Mouse (Mus musculus): Measurements from ENCODE around the gene Bcr.

Bcr gene

DNA sequence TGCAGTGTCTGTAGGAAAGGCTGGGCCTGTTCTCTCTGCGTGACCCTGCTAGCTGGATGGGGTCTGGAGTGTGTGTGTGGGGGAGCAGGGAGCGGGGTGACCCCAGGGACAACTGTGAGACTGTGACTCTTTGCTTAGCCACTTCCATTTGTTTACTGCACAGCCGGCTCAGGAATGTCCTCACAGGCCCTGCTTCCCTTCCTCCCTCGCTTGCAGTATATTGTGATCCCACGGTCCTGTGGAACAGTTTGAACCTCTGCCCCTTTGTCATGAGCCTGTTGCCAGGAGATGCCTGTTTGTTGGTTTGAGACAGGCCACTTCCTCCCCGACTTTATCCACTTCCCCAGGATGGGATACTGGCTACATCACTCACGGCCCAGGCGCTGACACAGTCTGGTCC, 116.1 kb downstream of the Bcr start:
- in situ Hi-C loops (cut with MboI, MseI), result loop anchor here (5.0 kb wide), 1 partner anchor 261 kb away; no protein-coding TSS in a partner anchor

- in situ Hi-C loops (cut with MboI, MseI), result loop anchor here (5.0 kb wide), 1 partner anchor 258 kb away; no protein-coding TSS in a partner anchor
Observed at GRCm38 (mm10) chr10:75178911-75179310, 118.5 kb downstream of the Bcr start.

- in situ Hi-C loops (cut with MboI, MseI), result loop anchor here (5.0 to 10.0 kb wide), 2 partner anchors 63 to 305 kb away; no protein-coding TSS in a partner anchor
Observed at GRCm38 (mm10) chr10:75182151-75182774, 121.9 kb downstream of the Bcr start.

- in situ Hi-C loops (cut with MboI, MseI), result loop anchor here (5.0 to 10.0 kb wide), 2 partner anchors 60 to 302 kb away; no protein-coding TSS in a partner anchor
Observed at GRCm38 (mm10) chr10:75184826-75185225, 124.4 kb downstream of the Bcr start.

- in situ Hi-C loops (cut with MboI, MseI), result loop anchor here (10.0 kb wide), 1 partner anchor 58 kb away; no protein-coding TSS in a partner anchor
Observed at GRCm38 (mm10) chr10:75186551-75186950, 126.2 kb downstream of the Bcr start.

DNA sequence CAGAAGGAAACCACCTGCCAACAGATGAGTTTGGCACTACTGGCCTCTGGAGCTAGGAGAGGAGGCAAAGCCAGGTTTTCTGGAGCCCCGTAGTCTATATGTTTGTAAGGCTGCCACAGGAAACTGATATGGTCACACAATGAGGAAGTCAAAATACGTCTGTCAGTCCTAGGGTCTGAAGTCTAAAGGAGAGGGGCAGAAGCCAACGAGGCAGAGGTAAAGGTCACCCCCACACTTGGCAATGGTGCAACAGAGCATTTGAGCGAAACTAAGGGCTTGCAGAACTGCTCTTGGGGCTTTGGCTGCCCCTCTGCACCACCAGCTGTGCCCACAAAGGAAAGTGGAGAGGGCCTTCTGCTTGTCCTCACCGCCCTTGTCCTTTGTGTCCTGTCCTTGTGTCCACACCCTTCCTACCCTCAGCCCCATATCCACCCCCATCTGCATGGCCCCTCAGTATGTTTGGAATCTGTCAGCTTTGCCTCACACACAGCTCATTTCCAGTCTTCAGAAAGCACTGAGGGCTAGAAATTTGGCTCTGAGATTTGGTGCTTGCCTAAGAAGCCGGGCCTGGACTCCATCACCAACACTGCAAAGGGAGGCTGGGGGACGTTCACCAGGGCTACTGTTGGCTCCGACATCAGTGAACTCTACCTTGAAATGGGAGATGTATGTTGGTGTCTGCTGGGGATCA, 127.1 kb downstream of the Bcr start:
- in situ Hi-C loops (cut with MboI, MseI), result loop anchor here (10.0 kb wide), 1 partner anchor 57 kb away; no protein-coding TSS in a partner anchor

- in situ Hi-C loops (cut with MboI, MseI), result no loop called here
Observed at GRCm38 (mm10) chr10:75191647-75192046, 131.3 kb downstream of the Bcr start.

DNA sequence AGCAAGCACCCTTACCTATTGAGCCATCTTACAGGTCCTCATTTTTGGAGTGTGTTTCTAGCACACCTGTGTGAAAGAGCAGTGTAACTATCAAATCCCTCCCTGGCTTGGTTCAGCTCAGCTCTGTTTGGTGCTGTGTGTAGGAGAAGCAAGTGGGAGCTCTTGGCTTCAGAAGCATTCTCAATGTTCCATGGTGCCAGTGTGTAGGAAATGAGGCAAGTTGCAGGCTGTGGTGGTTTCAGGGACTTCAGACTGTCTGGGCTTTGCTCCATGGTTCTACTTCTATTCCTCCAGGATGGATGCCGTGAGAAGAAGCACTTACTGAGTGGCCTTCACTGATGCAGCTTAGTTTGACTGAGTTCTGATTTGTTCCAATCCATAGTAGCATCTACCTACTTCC, 137.4 kb downstream of the Bcr start:
- in situ Hi-C loops (cut with MboI, MseI), result no loop called here

DNA sequence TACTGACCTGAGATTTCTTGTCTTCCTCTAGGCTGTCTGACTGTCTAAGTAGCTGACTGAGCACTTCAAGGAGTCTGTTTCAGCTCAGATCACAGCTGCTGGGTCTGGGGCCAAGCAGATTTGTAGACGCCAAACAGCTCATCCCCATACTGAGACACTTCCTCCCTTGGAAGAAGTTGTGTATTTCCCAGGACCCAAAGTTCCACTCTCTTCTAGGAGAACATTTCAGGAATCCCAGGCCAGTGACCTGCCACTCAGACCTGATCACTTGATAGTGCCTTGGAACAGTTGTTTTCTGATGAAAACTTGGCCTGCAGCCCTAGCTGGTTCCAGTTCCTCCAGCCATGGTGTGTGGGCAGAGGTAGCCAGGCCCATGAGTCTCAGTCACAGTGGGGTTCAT, 140.3 kb downstream of the Bcr start:
- in situ Hi-C loops (cut with MboI, MseI), result loop anchor here (5.0 kb wide), 1 partner anchor 47 kb away; no protein-coding TSS in a partner anchor

DNA sequence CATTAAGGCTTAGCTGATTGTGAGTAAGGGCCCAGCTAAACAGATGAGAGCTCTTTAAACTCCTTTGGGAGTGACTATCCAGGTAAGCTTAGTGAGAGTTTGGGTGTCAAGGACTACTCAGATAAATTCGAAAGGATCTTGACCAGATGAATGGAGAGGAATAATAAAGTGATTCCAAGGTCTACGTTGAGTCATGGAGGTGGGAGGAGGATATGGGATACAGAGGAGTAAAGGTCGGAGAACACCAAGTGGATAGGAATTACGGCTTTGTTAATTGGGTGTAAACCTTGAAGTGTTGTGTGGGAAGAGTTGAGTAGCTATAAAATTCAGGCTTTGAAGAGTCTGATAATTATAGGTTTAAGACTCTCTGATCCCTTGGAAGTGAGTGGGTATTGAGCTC, 145.8 kb downstream of the Bcr start:
- in situ Hi-C loops (cut with MboI, MseI), result no loop called here

GRCm38 (mm10) chr10:75210841-75211240, 150.4 kb downstream of the Bcr start:
- in situ Hi-C loops (cut with MboI, MseI), result no loop called here

DNA sequence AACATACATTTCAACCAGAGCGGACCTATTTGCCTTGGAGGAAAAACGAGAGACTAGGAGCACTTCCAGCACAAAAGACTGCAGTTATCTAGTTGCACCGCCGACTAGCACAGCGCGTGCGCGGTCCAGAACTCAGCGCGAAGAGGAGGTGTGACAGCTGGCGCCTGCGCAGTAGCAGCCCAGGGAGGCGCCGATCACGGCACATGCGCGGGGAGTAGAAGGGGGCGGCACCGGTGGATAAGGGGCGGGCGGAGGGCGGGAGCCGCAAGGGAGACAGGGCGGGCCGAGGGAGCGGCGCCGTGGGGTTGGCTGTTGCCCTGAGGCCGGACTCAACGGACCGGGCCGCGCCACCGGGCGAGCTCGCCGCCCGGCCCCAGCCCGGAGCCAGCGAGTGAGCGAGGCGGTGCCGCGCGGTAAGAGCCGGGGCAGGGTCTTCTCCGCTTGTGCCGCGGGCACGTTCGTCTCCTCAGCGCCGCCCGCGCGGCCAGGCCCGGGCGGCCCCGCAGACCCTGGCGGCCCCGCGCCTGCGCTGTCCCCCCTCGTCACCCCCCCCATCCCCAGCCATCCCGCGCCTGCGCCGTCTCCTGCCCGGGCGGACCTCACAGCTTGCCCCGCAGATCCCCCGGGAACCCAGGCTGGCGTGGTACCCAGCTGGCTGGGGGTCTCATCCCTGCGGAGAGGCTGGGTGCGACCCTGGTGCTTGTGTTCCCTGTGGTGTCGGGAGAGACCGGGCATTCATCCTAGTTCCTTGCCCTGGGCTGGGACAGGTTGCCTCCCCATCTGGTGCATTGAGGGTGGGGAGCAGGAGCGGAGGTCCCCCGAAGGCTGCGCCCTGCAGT, 151.6 kb downstream of the Bcr start, which contains the start of gene Specc1l:
Specc1l (plus strand) TSS at position 267 of the 839 bp plus-strand sequence.
- in situ Hi-C loops (cut with MboI, MseI), result no loop called here

- in situ Hi-C loops (cut with MboI, MseI), result no loop called here
Observed at GRCm38 (mm10) chr10:75212981-75213380, 152.6 kb downstream of the Bcr start.

DNA sequence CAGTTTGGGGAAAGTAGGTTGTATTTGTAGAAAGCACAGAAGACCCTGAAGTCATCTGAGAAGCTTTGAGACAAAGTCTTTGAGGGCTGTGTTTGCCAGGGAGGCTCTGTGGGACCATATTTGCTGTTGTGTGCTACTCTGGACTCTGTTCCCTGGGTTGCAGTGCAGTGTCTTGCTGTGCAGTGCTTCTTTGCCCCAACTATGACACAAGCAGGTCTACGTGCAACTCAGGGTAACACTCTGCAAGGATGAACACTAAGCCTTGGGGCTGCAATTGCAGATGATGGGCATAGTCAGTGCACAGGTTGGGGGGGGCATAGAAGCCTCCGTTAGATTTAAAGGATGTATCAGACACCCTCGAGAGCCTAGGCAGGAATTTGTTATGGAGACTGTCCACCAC, 160.3 kb downstream of the Bcr start:
- in situ Hi-C loops (cut with MboI, MseI), result no loop called here

DNA sequence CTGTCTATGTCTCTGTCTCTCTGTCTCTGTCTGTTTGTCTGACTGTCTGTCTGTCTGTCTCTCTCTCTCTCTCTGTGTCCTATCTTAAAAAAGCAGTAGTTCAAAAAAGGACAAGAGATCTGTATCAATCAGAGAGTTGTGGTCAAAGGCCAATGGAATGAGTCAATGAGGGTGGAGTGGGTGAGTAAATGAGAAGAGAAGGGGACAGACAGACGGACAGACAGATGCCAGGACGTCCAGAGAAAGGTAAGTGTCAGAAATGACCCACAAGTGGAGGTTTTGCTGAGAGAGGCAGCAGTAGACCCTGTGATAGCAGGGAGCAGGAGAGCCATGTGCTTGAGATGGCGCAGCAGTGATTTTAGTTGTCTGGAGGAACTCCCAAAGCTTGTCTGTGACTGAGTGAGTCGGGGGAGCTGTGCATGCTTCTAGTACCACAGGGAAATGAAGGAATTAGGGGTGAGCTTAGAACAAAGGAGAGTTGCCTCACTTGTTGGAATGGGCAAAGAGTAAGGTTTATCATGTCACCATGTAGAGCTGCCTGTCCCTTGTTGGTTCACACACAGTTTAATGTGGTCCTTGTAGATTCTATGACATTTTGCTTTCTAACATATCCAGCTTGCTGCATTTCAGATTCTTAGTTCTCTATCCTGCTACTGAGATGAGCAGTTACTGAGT, 161.7 kb downstream of the Bcr start:
- in situ Hi-C loops (cut with MboI, MseI), result no loop called here

GRCm38 (mm10) chr10:75222611-75222998, 162.2 kb downstream of the Bcr start:
- in situ Hi-C loops (cut with MboI, MseI), result no loop called here

GRCm38 (mm10) chr10:75224154-75224553, 163.8 kb downstream of the Bcr start:
- in situ Hi-C loops (cut with MboI, MseI), result no loop called here

DNA sequence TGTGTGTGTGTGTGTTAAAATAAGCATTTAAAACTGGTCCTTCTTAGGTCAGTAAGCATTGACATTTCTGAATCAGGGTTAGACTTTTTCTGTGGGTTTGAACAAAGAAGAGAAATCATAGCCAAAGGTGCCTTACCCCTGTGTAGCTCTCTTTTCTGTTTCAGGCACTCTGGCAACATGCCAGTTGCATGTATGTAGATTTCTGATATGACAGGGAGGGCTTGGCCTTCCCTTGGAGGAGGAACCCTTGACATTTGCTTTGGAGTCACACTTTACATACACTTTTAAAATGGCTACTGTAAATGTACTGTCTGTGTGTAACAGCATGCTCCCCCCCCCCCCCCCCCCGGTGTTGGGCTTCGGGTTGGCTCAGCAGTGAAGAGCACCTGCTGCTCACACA, 164.2 kb downstream of the Bcr start:
- in situ Hi-C loops (cut with MboI, MseI), result loop anchor here (5.0 kb wide), 1 partner anchor 73 kb away; no protein-coding TSS in a partner anchor

- in situ Hi-C loops (cut with MboI, MseI), result loop anchor here (5.0 kb wide), 1 partner anchor 70 kb away; no protein-coding TSS in a partner anchor
Observed at GRCm38 (mm10) chr10:75227381-75227780, 167.0 kb downstream of the Bcr start.

DNA sequence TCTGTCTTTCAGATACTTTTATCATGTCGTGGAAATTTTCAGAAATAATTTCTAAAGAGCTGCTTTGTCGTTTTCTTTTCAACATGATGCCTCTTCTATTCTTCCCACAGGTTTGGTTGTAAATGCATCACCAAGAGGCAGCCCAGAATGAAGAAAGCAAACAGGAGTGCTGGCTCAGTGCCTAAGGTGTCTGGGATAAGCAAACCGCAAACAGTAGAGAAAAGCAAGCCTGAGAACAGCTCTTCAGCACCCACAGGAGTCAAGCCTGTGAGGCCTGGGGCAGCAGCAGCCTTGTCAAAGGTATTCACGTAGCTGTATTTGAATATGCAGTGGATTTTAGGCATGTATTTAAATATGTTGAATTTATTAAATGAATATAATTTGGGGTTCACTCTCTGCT, 170.2 kb downstream of the Bcr start:
- in situ Hi-C loops (cut with MboI, MseI), result no loop called here

DNA sequence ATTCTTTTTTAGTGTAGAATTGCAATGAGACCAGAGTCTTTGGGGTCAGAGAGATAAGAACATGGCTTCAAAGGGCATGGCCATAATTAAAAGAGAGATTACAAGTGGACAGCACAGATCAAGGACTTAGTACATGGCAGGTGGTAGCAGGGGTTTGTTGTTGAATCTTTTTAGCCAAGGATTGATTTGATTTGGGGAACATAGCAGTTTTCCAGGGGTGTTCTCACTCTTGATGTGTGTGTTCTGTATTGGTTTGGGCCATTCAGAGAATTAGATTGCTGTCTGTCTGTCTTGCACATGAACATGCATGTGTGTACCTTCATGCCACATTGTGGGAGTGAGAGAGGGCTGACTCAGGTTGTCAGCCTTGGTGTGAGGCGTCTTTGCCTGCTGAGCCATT, 171.5 kb downstream of the Bcr start:
- in situ Hi-C loops (cut with MboI, MseI), result no loop called here
